Mouse (Mus musculus): ENCODE measurements around the gene Rasgef1b.

GRCm38 (mm10) chr5:99218385-99218784, 510.5 kb downstream of the Rasgef1b start:
- TF ChIP-seq CTCF (IDR thresholded peaks at IDR 0.05; ENCODE audit: control insufficient read depth, insufficient read depth, low read length) (no peak), POLR2A (IDR thresholded peaks at IDR 0.05; ENCODE audit: borderline replicate concordance, control insufficient read depth, low read depth, low read length) (no peak)
